Mouse (Mus musculus): Measurements from ENCODE around the gene Rhox3g. TPM values are rescaled to one million over a fixed set of nuclear protein-coding genes. Genes with fewer than 3 reads are reported as not detected.
"Not testable (repeated sequence)": the region's sequence is repeated elsewhere in the genome, so short reads cannot be mapped to it uniquely, and the experiment has no call there.

Gene Rhox3g
- not detected in 2 replicates for polyA plus RNA-seq (2012; rRNA removed)
- polyA plus RNA-seq (2014; fragmentation: Nextera tagmentation; extraction: Ambion mirVana): not detected in 2 replicates

DNA sequence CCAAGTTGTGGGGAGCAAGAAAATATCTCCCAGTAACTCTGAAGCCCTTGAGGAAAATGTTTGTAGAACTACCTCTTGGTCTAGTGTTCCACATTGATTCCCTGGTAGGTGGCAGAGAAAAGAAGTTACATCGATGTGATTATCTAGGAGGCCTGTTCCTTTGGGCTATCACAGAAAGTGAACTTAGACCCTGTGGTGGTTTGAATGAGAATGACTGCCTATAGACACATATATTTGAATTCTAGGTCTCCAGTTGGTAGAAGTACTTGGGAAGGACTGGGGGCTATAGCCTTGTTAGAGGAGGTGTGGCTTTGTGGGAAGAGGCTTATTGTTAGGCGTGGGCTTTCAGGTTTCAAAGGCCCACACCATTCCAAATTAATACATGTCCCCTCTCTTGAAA, at the start of gene Rhox3g:
Gene Rhox3g, minus strand, starts transcription at position 101 of the 400 bp plus-strand sequence.
- not testable (repeated sequence) for ATAC-seq (ENCODE audit: insufficient read depth); H3K4me2 ChIP-seq (ENCODE audit: low read depth); H3K4me1 ChIP-seq (replicated peaks; ENCODE audit: control insufficient read depth in 2 of 2, insufficient read depth in 2 of 2, low read length in 1 of 2); H3K9me3 ChIP-seq (ENCODE audit: control insufficient read depth, low read length); DNase-seq (ENCODE audit: low read depth in 3 of 3, low spot score in 3 of 3); H3K9ac ChIP-seq (replicated peaks); H3K36me3 ChIP-seq (replicated peaks; ENCODE audit: control insufficient read depth, insufficient read depth, low read depth); H3K27ac ChIP-seq; H3K27me3 ChIP-seq (ENCODE audit: control insufficient read depth, insufficient read depth, low read length); H3K4me3 ChIP-seq (ENCODE audit: insufficient read depth in 1 of 2, low read depth in 2 of 2, low read length in 2 of 2)
- 67% methylated on average over 2 of the region's 2 CpGs for WGBS (ENCODE audit: insufficient replicate concordance)

- H3K36me3 ChIP-seq (replicated peaks; ENCODE audit: control insufficient read depth, insufficient read depth, low read depth); H3K27ac ChIP-seq; H3K9me3 ChIP-seq (ENCODE audit: control insufficient read depth, low read length); ATAC-seq (ENCODE audit: insufficient read depth); H3K4me3 ChIP-seq (ENCODE audit: insufficient read depth in 1 of 2, low read depth in 2 of 2, low read length in 2 of 2); H3K4me1 ChIP-seq (replicated peaks; ENCODE audit: control insufficient read depth in 2 of 2, insufficient read depth in 2 of 2, low read length in 1 of 2); DNase-seq (ENCODE audit: low read depth in 3 of 3, low spot score in 3 of 3); H3K9ac ChIP-seq (replicated peaks); H3K27me3 ChIP-seq (ENCODE audit: control insufficient read depth, insufficient read depth, low read length); H3K4me2 ChIP-seq (ENCODE audit: low read depth): not testable (repeated sequence)
- 67% methylated on average over 8 of the region's 8 CpGs for WGBS (ENCODE audit: insufficient replicate concordance)
These were observed 44.8 kb upstream of the Rhox3g start, which contains the start of gene Rhox2h for GRCm38 (mm10) chrX:37673177-37673576. Rhox2h (minus strand) TSS chrX:37673277.

DNA sequence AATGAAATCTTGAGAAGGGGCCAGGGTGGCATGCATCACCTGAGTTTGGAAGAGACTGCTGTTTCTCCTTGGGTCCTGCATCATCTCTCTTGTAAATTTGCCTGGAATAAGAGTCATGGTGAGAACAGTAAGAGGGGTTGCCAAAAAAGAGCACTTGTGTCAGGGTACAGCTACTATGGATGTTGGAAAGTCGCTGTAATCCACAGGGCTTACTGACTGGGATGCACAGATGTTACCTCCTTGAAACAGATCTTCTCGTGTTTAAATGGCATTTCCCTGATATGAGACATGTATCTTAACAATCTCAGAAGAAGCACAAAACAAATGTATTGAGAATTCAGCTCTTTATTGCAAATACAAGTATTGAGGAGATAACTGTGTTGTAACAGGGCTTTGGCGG, 40.3 kb upstream of the Rhox3g start, which contains the start of gene Rhox3h:
Gene Rhox3h, minus strand, starts transcription at position 101 of the 400 bp plus-strand sequence.
- H3K9me3 ChIP-seq (ENCODE audit: control insufficient read depth, low read length); H3K4me3 ChIP-seq (ENCODE audit: insufficient read depth in 1 of 2, low read depth in 2 of 2, low read length in 2 of 2); H3K36me3 ChIP-seq (replicated peaks; ENCODE audit: control insufficient read depth, insufficient read depth, low read depth); DNase-seq (ENCODE audit: low read depth in 3 of 3, low spot score in 3 of 3); H3K4me1 ChIP-seq (replicated peaks; ENCODE audit: control insufficient read depth in 2 of 2, insufficient read depth in 2 of 2, low read length in 1 of 2); H3K4me2 ChIP-seq (ENCODE audit: low read depth); H3K27ac ChIP-seq; H3K27me3 ChIP-seq (ENCODE audit: control insufficient read depth, insufficient read depth, low read length); ATAC-seq (ENCODE audit: insufficient read depth); H3K9ac ChIP-seq (replicated peaks): not testable (repeated sequence)
- WGBS (ENCODE audit: insufficient replicate concordance): 40% methylated on average over 1 of the region's 3 CpGs

- H3K36me3 ChIP-seq (replicated peaks; ENCODE audit: control insufficient read depth, insufficient read depth, low read depth); H3K9me3 ChIP-seq (ENCODE audit: control insufficient read depth, low read length); H3K27me3 ChIP-seq (ENCODE audit: control insufficient read depth, insufficient read depth, low read length); DNase-seq (ENCODE audit: low read depth in 3 of 3, low spot score in 3 of 3); H3K27ac ChIP-seq; H3K4me1 ChIP-seq (replicated peaks; ENCODE audit: control insufficient read depth in 2 of 2, insufficient read depth in 2 of 2, low read length in 1 of 2); H3K9ac ChIP-seq (replicated peaks); H3K4me2 ChIP-seq (ENCODE audit: low read depth); ATAC-seq (ENCODE audit: insufficient read depth); H3K4me3 ChIP-seq (ENCODE audit: insufficient read depth in 1 of 2, low read depth in 2 of 2, low read length in 2 of 2): not testable (repeated sequence)
- 80% methylated on average over 16 of the region's 20 CpGs for WGBS (ENCODE audit: insufficient replicate concordance)
These were observed 22.8 kb upstream of the Rhox3g start, which contains the start of gene Rhox4g for GRCm38 (mm10) chrX:37651227-37651626. Rhox4g (minus strand) TSS chrX:37651327.

DNA sequence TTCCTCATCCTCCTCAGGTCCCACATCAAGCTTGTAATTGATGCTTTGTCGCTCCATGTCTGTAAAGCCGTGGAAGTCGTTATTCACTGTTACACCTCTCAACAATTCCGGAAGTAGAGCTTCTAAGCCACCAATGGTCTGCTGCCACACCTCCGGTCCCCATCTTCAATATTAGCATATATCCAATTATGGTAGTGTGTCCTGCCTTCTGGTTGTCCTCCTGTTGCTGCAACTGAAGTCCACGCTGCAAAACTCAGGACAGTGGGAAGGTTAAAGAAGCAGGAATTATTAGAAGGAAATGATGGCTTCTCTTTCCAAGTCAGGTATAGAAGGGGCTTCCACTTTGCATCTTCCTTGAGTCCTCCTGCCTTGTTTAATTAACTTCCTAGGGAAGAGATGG, 15.0 kb upstream of the Rhox3g start, which contains the start of gene Rhox2g:
Gene Rhox2g, minus strand, starts transcription at position 101 of the 400 bp plus-strand sequence.
- WGBS (ENCODE audit: insufficient replicate concordance): 68% methylated on average over 6 of the region's 6 CpGs
- not testable (repeated sequence) for H3K9me3 ChIP-seq (ENCODE audit: control insufficient read depth, low read length); H3K4me3 ChIP-seq (ENCODE audit: insufficient read depth in 1 of 2, low read depth in 2 of 2, low read length in 2 of 2); DNase-seq (ENCODE audit: low read depth in 3 of 3, low spot score in 3 of 3); H3K9ac ChIP-seq (replicated peaks); H3K4me2 ChIP-seq (ENCODE audit: low read depth); ATAC-seq (ENCODE audit: insufficient read depth); H3K27ac ChIP-seq; H3K36me3 ChIP-seq (replicated peaks; ENCODE audit: control insufficient read depth, insufficient read depth, low read depth); H3K4me1 ChIP-seq (replicated peaks; ENCODE audit: control insufficient read depth in 2 of 2, insufficient read depth in 2 of 2, low read length in 1 of 2); H3K27me3 ChIP-seq (ENCODE audit: control insufficient read depth, insufficient read depth, low read length)

- H3K27ac ChIP-seq; H3K9ac ChIP-seq (replicated peaks); H3K4me2 ChIP-seq (ENCODE audit: low read depth); H3K4me1 ChIP-seq (replicated peaks; ENCODE audit: control insufficient read depth in 2 of 2, insufficient read depth in 2 of 2, low read length in 1 of 2); H3K4me3 ChIP-seq (ENCODE audit: insufficient read depth in 1 of 2, low read depth in 2 of 2, low read length in 2 of 2); H3K36me3 ChIP-seq (replicated peaks; ENCODE audit: control insufficient read depth, insufficient read depth, low read depth); DNase-seq (ENCODE audit: low read depth in 3 of 3, low spot score in 3 of 3); H3K27me3 ChIP-seq (ENCODE audit: control insufficient read depth, insufficient read depth, low read length); H3K9me3 ChIP-seq (ENCODE audit: control insufficient read depth, low read length); ATAC-seq (ENCODE audit: insufficient read depth): not testable (repeated sequence)
- WGBS (ENCODE audit: insufficient replicate concordance): 79% methylated on average over 13 of the region's 19 CpGs
These were observed 20.8 kb downstream of the Rhox3g start, which contains the start of gene Rhox4f for GRCm38 (mm10) chrX:37607604-37608003. Rhox4f (minus strand) TSS chrX:37607704.

DNA sequence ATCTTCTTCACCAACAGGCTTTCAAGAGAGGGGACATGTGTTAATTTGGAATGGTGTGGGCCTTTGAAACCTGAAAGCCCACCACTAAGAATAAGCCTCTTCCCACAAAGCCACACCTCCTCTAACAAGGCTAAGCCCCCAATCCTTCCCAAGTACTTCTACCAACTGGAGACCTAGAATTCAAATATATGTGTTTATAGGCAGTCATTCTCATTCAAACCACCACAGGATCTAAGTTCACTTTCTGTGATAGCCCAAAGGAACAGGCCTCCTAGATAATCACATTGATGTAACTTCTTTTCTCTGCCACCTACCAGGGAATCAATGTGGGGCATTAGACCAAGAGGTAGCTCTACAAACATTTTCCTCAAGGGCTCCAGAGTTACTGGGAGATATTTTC, 47.7 kb downstream of the Rhox3g start, which contains the start of gene Rhox3f:
Gene Rhox3f, plus strand, starts transcription at position 301 of the 400 bp plus-strand sequence.
- not testable (repeated sequence) for ATAC-seq (ENCODE audit: insufficient read depth); H3K4me3 ChIP-seq (ENCODE audit: insufficient read depth in 1 of 2, low read depth in 2 of 2, low read length in 2 of 2); H3K27me3 ChIP-seq (ENCODE audit: control insufficient read depth, insufficient read depth, low read length)

More for the DNA sequence above, 47.7 kb downstream of the Rhox3g start, which contains the start of gene Rhox3f:
- not testable (repeated sequence) for H3K27ac ChIP-seq; DNase-seq (ENCODE audit: low read depth in 3 of 3, low spot score in 3 of 3); H3K36me3 ChIP-seq (replicated peaks; ENCODE audit: control insufficient read depth, insufficient read depth, low read depth); H3K9ac ChIP-seq (replicated peaks); H3K4me1 ChIP-seq (replicated peaks; ENCODE audit: control insufficient read depth in 2 of 2, insufficient read depth in 2 of 2, low read length in 1 of 2); H3K9me3 ChIP-seq (ENCODE audit: control insufficient read depth, low read length); H3K4me2 ChIP-seq (ENCODE audit: low read depth)

All from liver, embryonic 14.5 days (tissue).